Mouse (Mus musculus) layer of hippocampus, adult 9-10 months (tissue): ENCODE data around the gene Tomm70a.

Experiments used
- DNase-seq: peaks from one replicate; pipeline ENCODE4 v3.0.0; 2022; ENCODE audit warnings: low spot score

Gene Tomm70a

GRCm38 (mm10) chr16:57120913-57121815, at the start of gene Tomm70a:
Gene Tomm70a (plus strand): TSS chr16:57121703.
- peak; percentile 91 for DNase-seq

- no peak for DNase-seq
Observed at GRCm38 (mm10) chr16:57075986-57076385, 45.5 kb upstream of the Tomm70a start.

GRCm38 (mm10) chr16:57079577-57079976, 41.9 kb upstream of the Tomm70a start:
- DNase-seq = no peak

- DNase-seq = peak; percentile 24
Observed at GRCm38 (mm10) chr16:57092460-57092859, 29.0 kb upstream of the Tomm70a start.

GRCm38 (mm10) chr16:57092911-57093605, 28.4 kb upstream of the Tomm70a start:
- no peak for DNase-seq

- DNase-seq = no peak
Observed at GRCm38 (mm10) chr16:57098468-57099144, 22.9 kb upstream of the Tomm70a start.

- DNase-seq = no peak
Observed at GRCm38 (mm10) chr16:57099572-57100237, 21.8 kb upstream of the Tomm70a start.

- DNase-seq = no peak
Observed at GRCm38 (mm10) chr16:57101174-57101573, 20.3 kb upstream of the Tomm70a start.

GRCm38 (mm10) chr16:57106185-57106960, 15.1 kb upstream of the Tomm70a start:
- DNase-seq = no peak

GRCm38 (mm10) chr16:57116066-57116465, 5.4 kb upstream of the Tomm70a start:
- no peak for DNase-seq

- DNase-seq = no peak
Observed at GRCm38 (mm10) chr16:57117562-57117961, 3.9 kb upstream of the Tomm70a start.

- no peak for DNase-seq
Observed at GRCm38 (mm10) chr16:57121816-57122415, 413 bp downstream of the Tomm70a start.

- no peak for DNase-seq
Observed at GRCm38 (mm10) chr16:57122682-57123445, 1.4 kb downstream of the Tomm70a start.

- no peak for DNase-seq
Observed at GRCm38 (mm10) chr16:57126268-57126667, 4.8 kb downstream of the Tomm70a start.

- DNase-seq = no peak
Observed at GRCm38 (mm10) chr16:57127825-57128224, 6.3 kb downstream of the Tomm70a start.

GRCm38 (mm10) chr16:57130752-57131400, 9.4 kb downstream of the Tomm70a start:
- DNase-seq = no peak

- DNase-seq = no peak
Observed at GRCm38 (mm10) chr16:57131544-57131943, 10.0 kb downstream of the Tomm70a start.

- no peak for DNase-seq
Observed at GRCm38 (mm10) chr16:57132326-57132725, 10.8 kb downstream of the Tomm70a start.

GRCm38 (mm10) chr16:57133611-57134010, 12.1 kb downstream of the Tomm70a start:
- DNase-seq = no peak
